Mouse (Mus musculus): ENCODE data around the gene Gimap3. TPM values are rescaled to one million over a fixed set of nuclear protein-coding genes. Genes with fewer than 3 reads are reported as not detected.

Gimap3 gene
- under 1 TPM; 0.24 to 0.38 TPM for total RNA-seq (2023)

DNA sequence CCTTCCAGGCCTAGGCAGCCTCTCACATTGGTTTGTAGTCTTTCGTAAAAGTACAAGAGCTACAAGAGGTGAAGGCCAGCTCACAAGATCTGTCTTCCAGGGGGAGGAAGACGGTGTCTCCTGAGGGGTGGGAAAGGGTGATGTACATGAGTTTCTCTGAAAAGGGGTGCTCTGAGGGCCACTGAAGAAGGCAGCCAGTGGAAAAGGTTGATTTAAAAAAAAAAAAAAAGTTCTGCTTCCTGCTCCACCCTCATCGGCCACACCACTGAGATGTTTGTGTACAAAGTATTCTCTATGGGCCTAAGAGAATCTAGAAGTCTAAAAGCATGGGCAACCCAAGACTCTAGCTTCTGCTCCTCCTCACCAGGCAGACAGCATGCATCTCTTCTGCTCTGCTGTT, at the start of gene Gimap3:
Gimap3 (minus strand) TSS at position 156 of the 400 bp plus-strand sequence.

GRCm38 (mm10) chr6:48745959-48746889, 24.4 kb downstream of the Gimap3 start, which contains the start of gene Gimap5:
Gimap5 (plus strand) TSS chr6:48746197.

GRCm38 (mm10) chr6:48738961-48739779, 31.5 kb downstream of the Gimap3 start, which contains the start of gene Gimap1:
Gimap1 (plus strand) TSS chr6:48739054.

DNA sequence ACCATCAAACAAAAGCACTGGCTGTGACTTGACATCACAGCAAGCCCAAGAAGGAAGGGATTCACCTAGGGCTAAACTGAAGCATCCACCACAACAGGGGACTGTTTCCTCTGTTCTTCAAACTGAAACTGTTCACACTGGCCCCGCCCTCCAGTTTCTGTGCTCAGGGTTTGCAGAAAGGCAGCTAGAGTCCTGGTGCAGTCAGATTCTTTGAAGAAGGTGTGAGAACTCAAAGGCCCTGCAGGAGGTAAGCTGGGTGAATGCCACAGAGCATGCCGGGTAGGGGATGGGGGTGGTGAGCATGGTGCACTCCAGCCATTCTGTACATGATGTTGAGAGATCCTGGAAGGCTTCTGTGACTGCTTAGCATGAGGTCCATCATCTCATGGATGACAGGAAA, 52.2 kb downstream of the Gimap3 start, which contains the start of the genes Gm28053 and Gimap7:
Gm28053 (plus strand) TSS at position 153 of the 400 bp plus-strand sequence.
Gimap7 (plus strand) TSS at position 167 of the 400 bp plus-strand sequence.

Other genes with a start within 250 kb of the Gimap3 start
- under 1 TPM in 1 of 2 experiments, not detected in 1; 0.35 TPM for gene Atp6v0e2, start 233.2 kb downstream of the Gimap3 start, total RNA-seq (2023)
- 10 to 100 TPM; 28.8 to 38.8 TPM for gene Lrrc61, start 216.1 kb downstream of the Gimap3 start, total RNA-seq (2023)
- gene Rarres2, start 198.1 kb downstream of the Gimap3 start, total RNA-seq (2023) = not detected
- not detected for gene Gm45021, start 181.2 kb downstream of the Gimap3 start, total RNA-seq (2023)
- gene Repin1, start 177.0 kb downstream of the Gimap3 start, total RNA-seq (2023) = 1 to 10 TPM; 2.4 to 2.7 TPM
- gene Gm44965, start 176.9 kb downstream of the Gimap3 start, total RNA-seq (2023) = 1 to 10 TPM in 1 of 2 experiments, not detected in 1; 2.7 TPM
- 1 to 10 TPM; 1.1 to 1.2 TPM for gene Zfp775, start 168.8 kb downstream of the Gimap3 start, total RNA-seq (2023)
- under 1 TPM in 1 of 2 experiments, not detected in 1; 0.09 TPM for gene AI854703, start 144.1 kb downstream of the Gimap3 start, total RNA-seq (2023)
- under 1 TPM; 0.13 to 0.20 TPM for gene Gimap8, start 123.6 kb downstream of the Gimap3 start, total RNA-seq (2023)
- 1 to 10 TPM; 5.3 to 5.5 TPM for gene Gimap9, start 94.7 kb downstream of the Gimap3 start, total RNA-seq (2023)
- under 1 TPM in 1 of 2 experiments, not detected in 1; 0.68 TPM for gene Gimap4, start 86.3 kb downstream of the Gimap3 start, total RNA-seq (2023)
- 1 to 10 TPM; 3.2 to 5.0 TPM for gene Gimap6, start 62.6 kb downstream of the Gimap3 start, total RNA-seq (2023)
- not detected for gene Gm28053, start 52.2 kb downstream of the Gimap3 start, total RNA-seq (2023)
- gene Gimap7, start 52.2 kb downstream of the Gimap3 start, total RNA-seq (2023) = not detected
- 1 to 10 TPM in 1 of 2 experiments, under 1 TPM in 1; 0.60 to 1.3 TPM for gene Gimap1, start 31.8 kb downstream of the Gimap3 start, total RNA-seq (2023)
- under 1 TPM; 0.46 to 0.99 TPM for gene Gimap5, start 24.7 kb downstream of the Gimap3 start, total RNA-seq (2023)
- gene Tmem176a, start 70.1 kb upstream of the Gimap3 start, total RNA-seq (2023) = 10 to 100 TPM in 1 of 2 experiments, 1 to 10 TPM in 1; 5.1 to 14.1 TPM
- 10 to 100 TPM; 20.6 to 27.0 TPM for gene Tmem176b, start 70.6 kb upstream of the Gimap3 start, total RNA-seq (2023)
- gene Aoc1, start 102.0 kb upstream of the Gimap3 start, total RNA-seq (2023) = not detected
- not detected for gene 1600015I10Rik, start 159.0 kb upstream of the Gimap3 start, total RNA-seq (2023)
- not detected for gene Doxl2, start 204.1 kb upstream of the Gimap3 start, total RNA-seq (2023)
- gene Svs1, start 216.0 kb upstream of the Gimap3 start, total RNA-seq (2023) = not detected